Mouse (Mus musculus): ENCODE measurements at regions not wholly inside any gene's neighbourhood (a gene's known extent, or its start where the extent isn't known, plus 50 kb on each side); places are given as distances from the start of the nearest gene placed in this dataset.

GRCm38 (mm10) chr9:41517053-41517696, 355.7 kb upstream of the Ubash3b start:
- 70% methylated on average over 2 of the region's 2 CpGs for WGBS
- no peak overlapping the region for H3K9ac ChIP-seq
- H3K27me3 ChIP-seq = no peaks in the 10 kb centered on the region
- H3K4me2 ChIP-seq = no peak overlapping the region
- peaks cover 22% of the 10 kb centered on the region for H3K4me1 ChIP-seq (replicated peaks)
- no peaks in the 10 kb centered on the region for H3K9me3 ChIP-seq
- H3K27ac ChIP-seq = peak overlapping the region; percentile 82
- no peak overlapping the region for H3K4me3 ChIP-seq
- ATAC-seq (ENCODE audit: low FRiP score) = peak; percentile 65
- no peaks in the 10 kb centered on the region for H3K36me3 ChIP-seq

DNA sequence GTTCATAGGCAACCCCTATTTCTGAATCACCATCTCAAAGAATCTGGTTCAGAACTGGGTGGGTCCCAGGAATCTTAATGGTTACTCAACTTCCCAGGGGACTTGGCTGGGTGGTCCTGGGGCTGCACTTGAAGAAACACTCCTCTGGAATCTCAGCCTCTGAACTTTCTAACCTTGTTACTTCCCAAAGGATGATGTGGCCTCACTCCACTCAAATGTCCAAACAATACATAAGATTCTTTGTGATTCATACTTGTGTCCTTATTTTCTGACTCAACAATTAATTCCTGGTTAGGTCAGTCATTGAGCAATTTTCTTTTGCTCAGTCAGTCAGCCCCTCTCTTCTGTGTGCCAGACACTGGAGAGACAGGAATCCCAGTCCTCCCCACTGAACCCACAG, 353.7 kb upstream of the Ubash3b start:
- Histone ChIP-seq H3K4me1 (replicated peaks) (peaks cover 15% of the 10 kb centered on the region), H3K9me3 (no peaks in the 10 kb centered on the region), H3K4me3 (no peak overlapping the region), H3K27me3 (no peaks in the 10 kb centered on the region), H3K9ac (no peak overlapping the region), H3K36me3 (no peaks in the 10 kb centered on the region), H3K4me2 (no peak overlapping the region), H3K27ac (no peak overlapping the region)
- ATAC-seq (ENCODE audit: low FRiP score) = no peak

- no peak overlapping the region for H3K9ac ChIP-seq
- H3K4me2 ChIP-seq = no peak overlapping the region
- WGBS = 31% methylated on average over 1 of the region's 1 CpGs
- H3K9me3 ChIP-seq = no peaks in the 10 kb centered on the region
- no peak for ATAC-seq (ENCODE audit: low FRiP score)
- H3K4me3 ChIP-seq = no peak overlapping the region
- peaks cover 7% of the 10 kb centered on the region; the same call in 1 of the 2 replicates for H3K36me3 ChIP-seq
- peaks cover 15% of the 10 kb centered on the region for H3K4me1 ChIP-seq (replicated peaks)
- H3K27ac ChIP-seq = no peak overlapping the region
- no peaks in the 10 kb centered on the region for H3K27me3 ChIP-seq
Measured at GRCm38 (mm10) chr9:41513701-41514100, 352.2 kb upstream of the Ubash3b start.

DNA sequence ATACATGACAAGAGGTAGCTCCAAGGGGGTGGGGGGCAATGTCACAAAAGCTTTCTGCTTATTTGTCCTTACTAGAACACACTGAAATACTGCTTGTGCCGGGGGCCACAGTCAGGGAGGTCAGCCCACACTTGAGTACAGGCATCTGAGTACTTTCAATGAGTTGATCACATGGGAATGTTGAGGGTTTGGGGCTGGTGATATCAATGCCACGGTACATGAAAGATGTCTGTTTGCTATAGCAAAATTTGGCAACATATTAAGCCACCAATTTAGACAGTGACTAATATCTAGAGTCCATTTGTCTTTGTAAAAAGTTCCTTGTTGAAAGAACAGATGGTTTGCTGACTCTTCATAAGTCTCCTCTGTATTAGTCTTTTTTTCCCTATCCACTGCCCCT, 348.1 kb upstream of the Ubash3b start:
- H3K9me3 ChIP-seq = no peaks in the 10 kb centered on the region
- H3K4me3 ChIP-seq = no peak overlapping the region
- WGBS = 93% methylated on average over 2 of the region's 2 CpGs
- H3K27ac ChIP-seq = no peak overlapping the region
- no peak for ATAC-seq (ENCODE audit: low FRiP score)
- no peaks in the 10 kb centered on the region; the same call in 1 of the 2 replicates for H3K4me1 ChIP-seq (replicated peaks)
- H3K27me3 ChIP-seq = no peaks in the 10 kb centered on the region
- peaks cover 20% of the 10 kb centered on the region for H3K36me3 ChIP-seq
- H3K9ac ChIP-seq = no peak overlapping the region
- H3K4me2 ChIP-seq = no peak overlapping the region

GRCm38 (mm10) chr9:41508746-41509145, 347.2 kb upstream of the Ubash3b start:
- Histone ChIP-seq H3K27me3 (no peaks in the 10 kb centered on the region), H3K36me3 (peaks cover 20% of the 10 kb centered on the region), H3K4me1 (replicated peaks) (no peaks in the 10 kb centered on the region; the same call in 1 of the 2 replicates), H3K27ac (no peak overlapping the region), H3K9ac (no peak overlapping the region), H3K9me3 (no peaks in the 10 kb centered on the region), H3K4me2 (no peak overlapping the region), H3K4me3 (no peak overlapping the region)
- 97% methylated on average over 5 of the region's 5 CpGs for WGBS
- ATAC-seq (ENCODE audit: low FRiP score) = no peak

DNA sequence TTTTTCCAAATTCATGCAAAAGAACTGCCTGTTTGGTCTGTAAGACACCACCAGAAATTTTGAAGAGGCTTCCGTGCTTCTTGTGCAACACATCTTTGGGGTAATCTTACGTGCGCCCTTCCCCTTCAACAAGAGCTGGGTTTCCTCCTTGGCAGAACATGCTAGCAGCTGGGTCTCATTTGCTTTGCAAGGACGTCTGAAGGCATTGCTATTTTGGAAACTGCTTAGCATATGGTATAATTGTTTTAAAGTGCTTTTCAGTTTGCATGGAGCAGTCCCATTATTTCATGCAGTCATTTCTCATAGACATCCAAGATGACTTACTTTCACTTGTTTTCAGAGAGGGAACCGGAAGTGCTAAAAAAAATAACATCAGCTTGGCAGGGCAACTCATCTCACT, 336.8 kb upstream of the Ubash3b start:
- H3K4me3 ChIP-seq = no peak overlapping the region
- no peaks in the 10 kb centered on the region for H3K27me3 ChIP-seq
- H3K4me2 ChIP-seq = no peak overlapping the region
- WGBS = 86% methylated on average over 5 of the region's 5 CpGs
- H3K9ac ChIP-seq = no peak overlapping the region
- H3K4me1 ChIP-seq (replicated peaks) = 0 out of 2 replicates have a peak, but pooled peaks cover 7% of the 10 kb centered on the region
- H3K9me3 ChIP-seq = no peaks in the 10 kb centered on the region
- H3K27ac ChIP-seq = no peak overlapping the region
- no peak for ATAC-seq (ENCODE audit: low FRiP score)
- H3K36me3 ChIP-seq = peaks cover 29% of the 10 kb centered on the region

DNA sequence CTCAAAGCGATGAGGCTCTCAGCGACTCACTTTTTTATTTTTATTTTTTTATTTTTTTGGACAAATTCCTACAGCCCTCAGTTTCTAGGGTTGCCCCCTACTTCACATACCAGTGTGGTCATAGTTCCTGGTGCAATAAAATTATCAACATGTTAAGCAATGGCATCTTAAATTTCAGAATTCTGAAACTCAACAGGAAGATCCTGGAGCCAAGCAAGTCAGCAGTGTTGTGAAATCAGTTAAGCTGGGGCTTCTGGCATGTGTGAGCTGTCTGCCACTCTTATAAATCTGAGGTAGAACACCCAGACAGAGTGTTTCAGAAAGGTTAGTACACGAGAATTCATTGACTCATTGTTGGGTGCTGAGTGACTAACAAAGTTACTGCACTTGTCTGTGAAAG, 328.6 kb upstream of the Ubash3b start:
- no peak for ATAC-seq (ENCODE audit: low FRiP score)
- H3K4me2 ChIP-seq = no peak overlapping the region
- H3K27me3 ChIP-seq = no peaks in the 10 kb centered on the region
- H3K4me3 ChIP-seq = no peak overlapping the region
- no peak overlapping the region for H3K9ac ChIP-seq
- peaks cover 21% of the 10 kb centered on the region for H3K36me3 ChIP-seq
- WGBS = 94% methylated on average over 3 of the region's 3 CpGs
- no peak overlapping the region for H3K27ac ChIP-seq
- H3K9me3 ChIP-seq = no peaks in the 10 kb centered on the region
- no peaks in the 10 kb centered on the region for H3K4me1 ChIP-seq (replicated peaks)

DNA sequence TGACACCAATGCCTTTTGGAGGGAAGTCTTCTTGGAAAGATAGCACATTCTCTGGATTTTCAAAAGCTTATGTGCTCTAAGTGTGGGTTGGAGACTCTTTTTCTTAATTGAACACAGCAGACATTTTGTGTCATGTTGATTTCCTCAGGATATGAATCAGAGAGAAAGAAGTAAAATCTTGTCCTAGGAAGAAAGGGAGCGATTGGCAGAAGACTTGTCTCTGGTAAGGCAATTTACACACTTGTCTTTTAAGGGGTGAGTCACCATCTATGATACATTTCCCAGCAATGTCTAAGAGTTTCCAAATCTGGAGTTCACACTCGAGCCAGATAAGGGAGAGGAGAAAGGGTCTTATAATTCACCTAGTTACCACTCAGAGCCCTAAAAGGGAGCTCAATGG, 326.5 kb upstream of the Ubash3b start:
- 82% methylated on average over 2 of the region's 2 CpGs for WGBS
- no peaks in the 10 kb centered on the region for H3K4me1 ChIP-seq (replicated peaks)
- no peaks in the 10 kb centered on the region for H3K27me3 ChIP-seq
- H3K9me3 ChIP-seq = no peaks in the 10 kb centered on the region
- no peak overlapping the region for H3K9ac ChIP-seq
- no peak overlapping the region for H3K27ac ChIP-seq
- peaks cover 23% of the 10 kb centered on the region for H3K36me3 ChIP-seq
- ATAC-seq (ENCODE audit: low FRiP score) = no peak
- no peak overlapping the region for H3K4me3 ChIP-seq
- no peak overlapping the region for H3K4me2 ChIP-seq

GRCm38 (mm10) chr9:41483218-41483617, 321.7 kb upstream of the Ubash3b start:
- Histone ChIP-seq H3K9me3 (no peaks in the 10 kb centered on the region), H3K4me2 (no peak overlapping the region), H3K4me1 (replicated peaks) (no peaks in the 10 kb centered on the region), H3K4me3 (no peak overlapping the region), H3K36me3 (peaks cover 20% of the 10 kb centered on the region), H3K27me3 (no peaks in the 10 kb centered on the region), H3K27ac (no peak overlapping the region), H3K9ac (no peak overlapping the region)
- 93% methylated on average over 3 of the region's 3 CpGs for WGBS
- ATAC-seq (ENCODE audit: low FRiP score) = no peak

- H3K36me3 ChIP-seq = peaks cover 16% of the 10 kb centered on the region
- no peak for ATAC-seq (ENCODE audit: low FRiP score)
- no peaks in the 10 kb centered on the region for H3K9me3 ChIP-seq
- WGBS = 95% methylated on average over 6 of the region's 6 CpGs
- no peak overlapping the region for H3K9ac ChIP-seq
- no peaks in the 10 kb centered on the region for H3K27me3 ChIP-seq
- H3K4me3 ChIP-seq = no peak overlapping the region
- no peak overlapping the region for H3K4me2 ChIP-seq
- H3K4me1 ChIP-seq (replicated peaks) = no peaks in the 10 kb centered on the region; the same call in 1 of the 2 replicates
- H3K27ac ChIP-seq = no peak overlapping the region
Measured at GRCm38 (mm10) chr9:41481611-41482266, 320.2 kb upstream of the Ubash3b start.

DNA sequence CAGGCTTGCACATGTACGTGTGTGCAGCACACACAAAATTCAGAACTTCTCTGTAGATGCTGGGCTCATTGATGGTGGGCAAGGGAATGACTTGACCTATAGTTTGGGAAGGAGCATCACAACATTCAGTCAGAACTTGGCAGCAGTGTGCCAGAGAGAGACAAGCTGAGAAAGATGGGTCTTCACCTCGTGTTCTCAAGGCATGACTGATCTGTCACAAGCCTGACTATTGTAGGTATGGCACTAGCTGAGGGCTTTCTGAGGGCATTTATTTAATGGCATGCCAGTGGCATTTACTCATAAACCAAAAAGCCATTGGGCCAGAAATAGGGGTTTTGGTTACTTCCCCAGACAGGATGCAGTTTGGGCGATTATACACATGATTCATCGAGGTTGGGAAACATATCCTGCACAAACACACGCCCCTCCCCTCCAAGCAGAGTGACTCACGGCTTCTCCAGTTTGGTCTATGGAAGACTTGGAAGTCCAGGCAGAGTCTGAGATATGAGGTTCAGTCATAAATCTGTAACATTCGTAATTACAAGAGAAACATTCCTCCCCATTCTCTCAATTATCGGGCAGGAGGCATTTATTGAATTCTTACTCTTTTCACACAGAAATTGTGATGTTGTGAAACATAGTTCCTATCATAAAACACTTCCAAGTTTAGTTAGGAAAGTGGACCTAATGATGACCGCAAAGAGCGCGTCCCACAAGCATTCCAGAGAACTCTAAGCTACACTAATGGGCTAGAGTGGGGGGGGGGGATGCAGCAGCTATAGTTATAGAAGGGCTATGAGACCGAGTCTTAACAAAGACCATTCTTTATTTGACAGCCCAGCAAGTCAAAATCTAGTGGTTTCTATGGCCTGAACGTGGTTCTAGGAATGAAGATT, 318.6 kb upstream of the Ubash3b start:
- Histone ChIP-seq H3K27ac (no peak overlapping the region), H3K36me3 (peaks cover 16% of the 10 kb centered on the region), H3K4me1 (replicated peaks) (peaks cover 11% of the 10 kb centered on the region), H3K9ac (no peak overlapping the region), H3K27me3 (no peaks in the 10 kb centered on the region), H3K4me3 (no peak overlapping the region), H3K9me3 (no peaks in the 10 kb centered on the region), H3K4me2 (no peak overlapping the region)
- no peak for ATAC-seq (ENCODE audit: low FRiP score)
- WGBS = 91% methylated on average over 13 of the region's 13 CpGs

GRCm38 (mm10) chr9:41479085-41479484, 317.6 kb upstream of the Ubash3b start:
- Histone ChIP-seq H3K27me3 (no peaks in the 10 kb centered on the region), H3K4me2 (no peak overlapping the region), H3K4me3 (no peak overlapping the region), H3K4me1 (replicated peaks) (peaks cover 22% of the 10 kb centered on the region), H3K27ac (no peak overlapping the region), H3K36me3 (peaks cover 16% of the 10 kb centered on the region), H3K9me3 (no peaks in the 10 kb centered on the region), H3K9ac (no peak overlapping the region)
- ATAC-seq (ENCODE audit: low FRiP score) = no peak
- WGBS = 93% methylated on average over 5 of the region's 5 CpGs
